ENCODE assay signal across 12 mouse cellular contexts in genomic region chr2:160990339-160991070, GRCm38 (mm10).
DNase-seq lines count a peak whose midpoint lies in the region; ATAC-seq and TF ChIP-seq lines count a peak whose summit lies in the region.
"Had no signal": no experiment of that assay in that cellular context is flagged by ENCODE, and none has a peak within 500 bp of the region (broad histone marks: within the 10 kb centered on the region; RNA-seq: fewer than 3 reads in every experiment).

No protein-coding gene starts in this region.

- no peaks in the 10 kb centered on the region for H3K9me3 ChIP-seq in limb, embryonic 15.5 days
- H3K9me3 ChIP-seq: liver, embryonic 13.5 days had no signal

- no peaks in the 10 kb centered on the region for H3K4me1 ChIP-seq in limb, embryonic 15.5 days

- H3K27me3 ChIP-seq in limb, embryonic 15.5 days: no peaks in the 10 kb centered on the region
- H3K27me3 ChIP-seq: liver, embryonic 13.5 days had no signal

- DNase-seq in gastrocnemius, adult 2 months: no peak
- no peak for DNase-seq in gastrocnemius, postnatal 36 days
- DNase-seq in kidney, adult 9 months: peak; percentile 16
- no peak for DNase-seq in kidney, adult 11 months
- peak; percentile 21 for DNase-seq in Muller cell, postnatal 12 days (ENCODE audit: inconsistent ontology term)
- no peak for DNase-seq in layer of hippocampus, adult 8-10 months (ENCODE audit: low spot score in 2 of 2)
- DNase-seq in right cerebral cortex, postnatal 14 days: no peak
- DNase-seq: adrenal gland, adult 8-10 months; cerebellum, adult 9-10 months; liver, embryonic 13.5 days; right cerebral cortex, adult 18-20 months had no signal

- no peak overlapping the region for H3K9ac ChIP-seq in limb, embryonic 15.5 days
- H3K9ac ChIP-seq: liver, embryonic 13.5 days had no signal

- ATAC-seq in limb, embryonic 15.5 days (ENCODE audit: insufficient number of reproducible peaks, low FRiP score, low TSS enrichment, low read depth): no peak

- H3K27ac ChIP-seq in gastrocnemius, adult 2 months: peak overlapping the region; percentile 28; the same call in 1 of the 2 replicates
- H3K27ac ChIP-seq in limb, embryonic 15.5 days: peak overlapping the region; percentile 60; the same call in 1 of the 2 replicates
- H3K27ac ChIP-seq: liver, embryonic 13.5 days had no signal

- 64% methylated on average over 6 of the region's 6 CpGs for WGBS in limb, embryonic 15.5 days

- no peak overlapping the region for H3K4me2 ChIP-seq in limb, embryonic 15.5 days
- H3K4me2 ChIP-seq: liver, embryonic 13.5 days had no signal

- peaks cover 52% of the 10 kb centered on the region for H3K36me3 ChIP-seq in limb, embryonic 15.5 days

- TF ChIP-seq CTCF in gastrocnemius, adult 2 months (IDR thresholded peaks at IDR 0.05): no peak

- intact Hi-C loops in gastrocnemius, adult 2 months (cut with DNase I): no loop called here
- intact Hi-C loops in gastrocnemius, postnatal 36 days (cut with DNase I): no loop called here

- no peak overlapping the region for H3K4me3 ChIP-seq in gastrocnemius, adult 2 months
- H3K4me3 ChIP-seq in limb, embryonic 15.5 days: no peak overlapping the region
- H3K4me3 ChIP-seq: liver, embryonic 13.5 days had no signal

Comparison
In these comparisons a context has a peak if more than half of its experiments do, and no peak if none do; other contexts are left out.
1. DNase-seq: peak in kidney, adult 9 months (single experiment) and Muller cell, postnatal 12 days (single experiment); none in gastrocnemius, adult 2 months (single experiment), gastrocnemius, postnatal 36 days (0 of 2), kidney, adult 11 months (single experiment), layer of hippocampus, adult 8-10 months (0 of 2) and right cerebral cortex, postnatal 14 days (single experiment).